Mouse (Mus musculus): Measurements from ENCODE around the gene F2r. TPM values are rescaled to one million over a fixed set of nuclear protein-coding genes. Genes with fewer than 3 reads are reported as not detected.

Gene F2r
- polyA plus RNA-seq, 1 experiment: 5.7 TPM

DNA sequence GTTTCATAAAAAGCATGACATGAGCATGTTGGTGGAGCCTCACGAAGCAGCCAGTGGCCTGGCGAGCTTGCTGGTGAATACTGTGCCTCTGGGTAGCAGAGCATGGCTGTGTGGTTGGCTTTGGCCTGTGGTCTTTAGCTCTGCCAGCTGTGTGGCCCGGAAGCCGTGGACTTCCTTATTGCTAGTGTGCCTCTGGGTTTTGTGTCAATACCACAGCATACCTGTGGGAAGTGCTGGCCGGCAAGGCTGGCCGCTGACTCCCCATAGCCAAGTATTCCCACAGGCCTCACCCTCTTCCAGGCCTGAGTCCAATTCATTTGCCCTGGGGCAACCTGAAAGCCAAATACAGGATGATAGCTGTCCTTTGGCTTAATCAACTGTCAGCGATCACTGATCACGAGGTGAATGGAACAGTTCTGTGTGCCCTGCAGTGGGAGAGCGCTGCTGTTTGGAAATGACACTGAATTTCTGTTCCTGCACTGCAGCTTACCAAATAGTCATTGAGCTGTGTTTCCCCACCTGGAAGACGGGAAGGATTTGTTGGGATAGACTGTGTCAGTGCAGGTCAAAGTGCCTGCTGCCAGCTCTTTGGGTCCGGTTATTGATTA, 64.3 kb downstream of the F2r start:
- Histone ChIP-seq H3K4me1 (ENCODE audit: control insufficient read depth, insufficient read depth, insufficient read length, low read length) (no peaks in the 10 kb centered on the region; the same call in 1 of the 2 replicates), H3K4me3 (ENCODE audit: insufficient read depth, low read depth, low read length) (no peak overlapping the region), H3K27ac (replicated peaks; ENCODE audit: low read depth, low read length) (no peak overlapping the region)

Other genes starting within 250 kb of the F2r start
- gene Aggf1, start 243.1 kb downstream of the F2r start, polyA plus RNA-seq (2012; ENCODE audit: insufficient read depth, insufficient read length, missing spikeins): 18.8 and 19.1 TPM in 2 replicates
- gene Crhbp, start 173.6 kb downstream of the F2r start, polyA plus RNA-seq (2012; ENCODE audit: insufficient read depth, insufficient read length, missing spikeins): not detected in 2 replicates
- gene S100z, start 139.8 kb downstream of the F2r start, polyA plus RNA-seq (2012; ENCODE audit: insufficient read depth, insufficient read length, missing spikeins): not detected in 2 replicates
- gene F2rl1, start 93.3 kb downstream of the F2r start, polyA plus RNA-seq (2012; ENCODE audit: insufficient read depth, insufficient read length, missing spikeins): not detected in 2 replicates
- 0.40 TPM in 1 of 2 replicates, not detected in the other for gene F2rl2, start 78.4 kb upstream of the F2r start, polyA plus RNA-seq (2012; ENCODE audit: insufficient read depth, insufficient read length, missing spikeins)

All from brown adipose tissue, adult 24 weeks (tissue).